Mouse (Mus musculus) liver, embryonic 11.5 days (tissue): ENCODE results near the gene Rnasel. TPM values are rescaled to one million over a fixed set of nuclear protein-coding genes. Genes with fewer than 3 reads are reported as not detected.

Experiments
- ATAC-seq: fragments of 200-750 bp; cut with Nextera tagmentation; replicated peaks from 2 replicates; pipeline ENCODE4 v1.8.0; 2017; ENCODE audit warnings: moderate number of reproducible peaks, mild to moderate bottlenecking, moderate TSS enrichment, moderate library complexity; ENCODE audit not compliant: low FRiP score
- DNase-seq: peaks from one replicate; pipeline ENCODE4 v3.0.0-alpha.2; 2017; ENCODE audit warnings: low spot score
- H3K27ac ChIP-seq: fragments of 300-500 bp; sonication (generic); 2 replicates; pipeline ENCODE4 v1.5.1; 2014; ENCODE audit warnings: mild to moderate bottlenecking, low read depth, low read length, control low read depth
- H3K27me3 ChIP-seq: fragments of 300-500 bp; sonication (generic); replicated peaks from 2 replicates; pipeline ENCODE4 v1.6.1; 2014; ENCODE audit warnings: low read length, mixed read lengths; ENCODE audit not compliant: control insufficient read depth, insufficient read depth
- H3K36me3 ChIP-seq: fragments of 300-500 bp; sonication (generic); 2 replicates; pipeline ENCODE4 v1.6.1; 2014; ENCODE audit warnings: mild to moderate bottlenecking, low read length, moderate library complexity, mixed read lengths; ENCODE audit not compliant: control insufficient read depth, insufficient read depth
- H3K4me1 ChIP-seq: fragments of 300-500 bp; sonication (generic); replicated peaks from 2 replicates; pipeline ENCODE4 v1.6.1; 2014; ENCODE audit warnings: low read length, mixed read lengths; ENCODE audit not compliant: control insufficient read depth, insufficient read depth
- H3K4me2 ChIP-seq: fragments of 300-500 bp; sonication (generic); 2 replicates; pipeline ENCODE4 v1.6.1; 2014; ENCODE audit warnings: mild to moderate bottlenecking, control low read depth, moderate library complexity
- H3K4me3 ChIP-seq: fragments of 300-500 bp; sonication (generic); 2 replicates; pipeline ENCODE4 v1.5.1; 2014; ENCODE audit warnings: low read depth, low read length, control low read depth
- H3K9ac ChIP-seq: fragments of 300-500 bp; sonication (generic); 2 replicates; pipeline ENCODE4 v1.6.1; 2014; ENCODE audit warnings: low read depth, low read length, control low read depth
- H3K9me3 ChIP-seq: fragments of 300-500 bp; sonication (generic); 2 replicates; pipeline ENCODE4 v1.6.1; 2016; ENCODE audit warnings: low read length, inconsistent platforms, mixed read lengths; ENCODE audit not compliant: control insufficient read depth
- WGBS: fragments of 180-500 bp; shearing (Covaris S2); extraction: QIAGEN DNeasy Blood & Tissue Kit; methylation state at CpG from one replicate; pipeline ENCODE4 v1.1.7; 2014; 5-methylcytosine and 5-hydroxymethylcytosine counted together
- polyA plus RNA-seq: library from polyadenylated mRNA; unstranded; fragments of >200 nt; fragmentation: Nextera tagmentation; extraction: Ambion mirVana; gene quantifications from 2 replicates; pipeline ENCODE4 v1.2.1, GENCODE M21; 2014

Gene Rnasel
- polyA plus RNA-seq, 1 experiment from 2014 or later, result 7.2 TPM

GRCm38 (mm10) chr1:153729806-153730205 is 19.4 kb upstream of the Rnasel start:
- ATAC-seq, result no peak
- H3K9me3 ChIP-seq, result no peaks in the 10 kb centered on the region
- H3K4me3 ChIP-seq, result no peak overlapping the region
- no peaks in the 10 kb centered on the region for H3K36me3 ChIP-seq
- H3K4me2 ChIP-seq, result no peak overlapping the region
- no peak overlapping the region for H3K27ac ChIP-seq
- H3K9ac ChIP-seq, result no peak overlapping the region
- no peaks in the 10 kb centered on the region for H3K27me3 ChIP-seq
- H3K4me1 ChIP-seq, result no peaks in the 10 kb centered on the region
- no peak for DNase-seq
- 58% methylated on average over 2 of the region's 2 CpGs for WGBS

- Histone ChIP-seq H3K9me3 (no peaks in the 10 kb centered on the region), H3K9ac (no peak overlapping the region), H3K4me2 (no peak overlapping the region), H3K36me3 (no peaks in the 10 kb centered on the region), H3K27ac (no peak overlapping the region), H3K4me1 (no peaks in the 10 kb centered on the region), H3K27me3 (no peaks in the 10 kb centered on the region), H3K4me3 (no peak overlapping the region)
- ATAC-seq (no peak), DNase-seq (no peak)
- 50% methylated on average over 3 of the region's 3 CpGs for WGBS
Measured at GRCm38 (mm10) chr1:153730671-153731070, 18.6 kb upstream of the Rnasel start.

- no peaks in the 10 kb centered on the region for H3K36me3 ChIP-seq
- no peaks in the 10 kb centered on the region for H3K9me3 ChIP-seq
- DNase-seq (no peak), ATAC-seq (no peak)
- no peak overlapping the region for H3K4me3 ChIP-seq
- peaks cover 8% of the 10 kb centered on the region for H3K27me3 ChIP-seq
- 57% methylated on average over 9 of the region's 9 CpGs for WGBS
- H3K4me2 ChIP-seq, result no peak overlapping the region
- no peak overlapping the region for H3K9ac ChIP-seq
- no peak overlapping the region for H3K27ac ChIP-seq
- no peaks in the 10 kb centered on the region for H3K4me1 ChIP-seq
Measured at GRCm38 (mm10) chr1:153733181-153733580, 16.0 kb upstream of the Rnasel start.

GRCm38 (mm10) chr1:153734866-153735265 is 14.4 kb upstream of the Rnasel start:
- ATAC-seq (no peak), DNase-seq (no peak)
- Histone ChIP-seq H3K9me3 (no peaks in the 10 kb centered on the region), H3K9ac (no peak overlapping the region), H3K27ac (no peak overlapping the region), H3K4me1 (no peaks in the 10 kb centered on the region), H3K36me3 (no peaks in the 10 kb centered on the region), H3K4me2 (no peak overlapping the region), H3K4me3 (no peak overlapping the region), H3K27me3 (peaks cover 25% of the 10 kb centered on the region)
- 62% methylated on average over 4 of the region's 4 CpGs for WGBS

GRCm38 (mm10) chr1:153736096-153736495 is 13.1 kb upstream of the Rnasel start:
- WGBS, result 59% methylated on average over 6 of the region's 6 CpGs
- Histone ChIP-seq H3K4me1 (no peaks in the 10 kb centered on the region), H3K27me3 (peaks cover 37% of the 10 kb centered on the region), H3K9ac (no peak overlapping the region), H3K27ac (no peak overlapping the region), H3K4me3 (no peak overlapping the region), H3K4me2 (no peak overlapping the region), H3K36me3 (no peaks in the 10 kb centered on the region), H3K9me3 (no peaks in the 10 kb centered on the region)
- no peak for ATAC-seq
- no peak for DNase-seq

- Histone ChIP-seq H3K4me3 (no peak overlapping the region), H3K9me3 (no peaks in the 10 kb centered on the region), H3K4me2 (no peak overlapping the region), H3K9ac (no peak overlapping the region), H3K36me3 (no peaks in the 10 kb centered on the region), H3K4me1 (no peaks in the 10 kb centered on the region), H3K27me3 (peaks cover 47% of the 10 kb centered on the region), H3K27ac (no peak overlapping the region)
- DNase-seq (no peak), ATAC-seq (no peak)
- 61% methylated on average over 9 of the region's 9 CpGs for WGBS
Measured at GRCm38 (mm10) chr1:153737101-153738085, 11.8 kb upstream of the Rnasel start.

- 19% methylated on average over 13 of the region's 13 CpGs for WGBS
- H3K36me3 ChIP-seq, result no peaks in the 10 kb centered on the region
Measured at GRCm38 (mm10) chr1:153739437-153740015, 9.7 kb upstream of the Rnasel start.

GRCm38 (mm10) chr1:153740145-153740544 is 9.1 kb upstream of the Rnasel start, which contains the start of gene Rgs16:
Gene Rgs16 (plus strand): TSS chr1:153740349.
- Histone ChIP-seq H3K27ac (no peak within 1 kb of the TSS), H3K9ac (no peak within 1 kb of the TSS), H3K4me1 (no peaks in the 10 kb centered on the region), H3K27me3 (peaks cover 47% of the 10 kb centered on the region), H3K4me3 (peak within 1 kb of the TSS; percentile 39), H3K36me3 (no peaks in the 10 kb centered on the region), H3K9me3 (no peaks in the 10 kb centered on the region), H3K4me2 (peak within 1 kb of the TSS; percentile 63)
- 0% methylated on average over 17 of the region's 28 CpGs for whole genome bisulfite sequencing
- peak; percentile 60 for DNase-seq
- ATAC-seq, result 0 out of 2 replicates have a peak, but pooled peaks have one; percentile 53

More at GRCm38 (mm10) chr1:153739437-153740015, 9.7 kb upstream of the Rnasel start:
- Histone ChIP-seq H3K9ac (no peak overlapping the region), H3K9me3 (no peaks in the 10 kb centered on the region), H3K27me3 (peaks cover 47% of the 10 kb centered on the region), H3K27ac (no peak overlapping the region), H3K4me2 (peak overlapping the region; percentile 63), H3K4me1 (no peaks in the 10 kb centered on the region), H3K4me3 (peak overlapping the region; percentile 39)
- DNase-seq (no peak), ATAC-seq (no peak)
